Mouse (Mus musculus): ENCODE results near the gene Gstm2. TPM values are rescaled to one million over a fixed set of nuclear protein-coding genes. Genes with fewer than 3 reads are reported as not detected.
"Not testable (repeated sequence)": the region's sequence is repeated elsewhere in the genome, so short reads cannot be mapped to it uniquely, and the experiment has no call there.

Gene Gstm2
- polyA plus RNA-seq, 1 experiment from 2014 or later = 103 TPM

DNA sequence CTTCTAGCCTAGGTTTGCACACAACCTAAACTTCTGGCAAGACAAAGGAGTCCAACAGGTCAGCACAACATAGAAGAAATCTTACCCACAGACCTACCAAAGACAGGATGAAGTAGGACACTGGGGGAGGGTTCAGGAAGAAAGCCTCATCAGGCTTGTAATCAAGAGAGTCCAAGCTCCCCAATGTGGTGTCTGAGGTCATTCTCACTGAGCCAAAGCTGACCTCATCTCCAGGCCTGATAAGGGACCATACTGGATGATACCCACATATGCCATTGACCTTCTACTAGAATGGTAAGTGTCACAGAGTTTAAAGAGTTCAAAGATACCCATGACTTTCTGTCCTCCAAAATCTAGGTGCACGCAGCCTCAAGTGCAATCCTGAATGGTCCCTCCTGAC, 12.0 kb downstream of the Gstm2 start:
- no peak for TF ChIP-seq CTCF (IDR thresholded peaks at IDR 0.05; ENCODE audit: low read depth)
- Histone ChIP-seq H3K4me3 (ENCODE audit: low read depth, low read length) (no peak overlapping the region), H3K4me1 (ENCODE audit: insufficient read depth) (no peaks in the 10 kb centered on the region), H3K27ac (ENCODE audit: low read depth) (no peak overlapping the region), H3K36me3 (ENCODE audit: insufficient read depth) (no peaks in the 10 kb centered on the region), H3K27me3 (ENCODE audit: insufficient read depth, low read length) (no peaks in the 10 kb centered on the region), H3K9ac (no peak overlapping the region), H3K4me2 (no peak overlapping the region), H3K9me3 (ENCODE audit: low read depth, low read length) (no peaks in the 10 kb centered on the region)
- ATAC-seq (ENCODE audit: insufficient read depth) (no peak), DNase-seq (no peak)
- 91% methylated on average over 1 of the region's 1 CpGs for WGBS

DNA sequence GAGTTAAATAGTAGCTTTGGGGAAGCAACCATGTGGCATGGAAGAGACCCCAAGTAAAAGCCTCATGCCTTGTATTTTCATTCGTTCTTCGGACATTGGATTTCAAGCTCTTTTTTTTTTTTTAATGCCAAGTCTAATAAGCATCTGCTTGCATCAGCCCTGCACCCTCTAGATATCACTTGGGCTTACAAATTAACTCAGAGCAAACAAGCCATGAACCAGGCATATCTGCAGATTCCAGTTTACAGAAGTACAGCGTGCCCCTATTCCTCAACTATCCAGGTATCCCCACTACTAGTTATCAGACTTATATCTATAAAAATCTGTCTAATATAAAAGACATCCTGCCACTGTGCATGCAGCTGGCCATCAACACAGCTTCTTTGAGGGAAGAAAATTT, 14.2 kb downstream of the Gstm2 start:
- no peak for ATAC-seq (ENCODE audit: insufficient read depth)
- H3K9me3 ChIP-seq (ENCODE audit: low read depth, low read length) = no peaks in the 10 kb centered on the region
- no peak overlapping the region for H3K9ac ChIP-seq
- WGBS = 74% methylated on average over 3 of the region's 3 CpGs
- H3K4me3 ChIP-seq (ENCODE audit: low read depth, low read length) = no peak overlapping the region
- no peak for DNase-seq
- no peaks in the 10 kb centered on the region for H3K4me1 ChIP-seq (ENCODE audit: insufficient read depth)
- H3K36me3 ChIP-seq (ENCODE audit: insufficient read depth) = no peaks in the 10 kb centered on the region
- H3K27ac ChIP-seq (ENCODE audit: low read depth) = no peak overlapping the region
- TF ChIP-seq CTCF (IDR thresholded peaks at IDR 0.05; ENCODE audit: low read depth) = no peak
- no peaks in the 10 kb centered on the region for H3K27me3 ChIP-seq (ENCODE audit: insufficient read depth, low read length)
- no peak overlapping the region for H3K4me2 ChIP-seq

DNA sequence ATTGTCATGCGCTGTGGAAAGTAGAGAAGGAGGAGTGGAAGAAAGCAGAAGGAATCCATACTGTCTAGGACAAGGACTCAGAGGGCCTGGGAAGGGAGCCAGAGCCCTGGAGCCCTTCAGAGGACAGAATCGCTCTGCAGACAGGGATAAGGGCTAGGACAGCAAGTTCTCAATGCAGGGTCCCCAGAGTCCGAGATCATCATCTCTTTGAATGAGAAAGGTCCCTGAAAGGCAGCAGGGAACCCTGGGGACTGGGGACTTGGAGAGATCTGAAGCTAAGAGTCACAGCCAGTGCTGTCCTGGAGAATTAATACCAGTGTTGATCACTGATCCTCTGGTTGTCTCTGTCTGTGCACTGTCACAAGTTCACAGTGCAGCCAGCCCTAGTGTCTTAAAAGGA, 15.2 kb downstream of the Gstm2 start:
- not testable (repeated sequence) for H3K9ac ChIP-seq; H3K4me2 ChIP-seq; H3K27ac ChIP-seq (ENCODE audit: low read depth); DNase-seq; H3K9me3 ChIP-seq (ENCODE audit: low read depth, low read length); H3K4me1 ChIP-seq (ENCODE audit: insufficient read depth); ATAC-seq (ENCODE audit: insufficient read depth); H3K4me3 ChIP-seq (ENCODE audit: low read depth, low read length); H3K27me3 ChIP-seq (ENCODE audit: insufficient read depth, low read length); H3K36me3 ChIP-seq (ENCODE audit: insufficient read depth)
- 49% methylated on average over 3 of the region's 3 CpGs for WGBS

DNA sequence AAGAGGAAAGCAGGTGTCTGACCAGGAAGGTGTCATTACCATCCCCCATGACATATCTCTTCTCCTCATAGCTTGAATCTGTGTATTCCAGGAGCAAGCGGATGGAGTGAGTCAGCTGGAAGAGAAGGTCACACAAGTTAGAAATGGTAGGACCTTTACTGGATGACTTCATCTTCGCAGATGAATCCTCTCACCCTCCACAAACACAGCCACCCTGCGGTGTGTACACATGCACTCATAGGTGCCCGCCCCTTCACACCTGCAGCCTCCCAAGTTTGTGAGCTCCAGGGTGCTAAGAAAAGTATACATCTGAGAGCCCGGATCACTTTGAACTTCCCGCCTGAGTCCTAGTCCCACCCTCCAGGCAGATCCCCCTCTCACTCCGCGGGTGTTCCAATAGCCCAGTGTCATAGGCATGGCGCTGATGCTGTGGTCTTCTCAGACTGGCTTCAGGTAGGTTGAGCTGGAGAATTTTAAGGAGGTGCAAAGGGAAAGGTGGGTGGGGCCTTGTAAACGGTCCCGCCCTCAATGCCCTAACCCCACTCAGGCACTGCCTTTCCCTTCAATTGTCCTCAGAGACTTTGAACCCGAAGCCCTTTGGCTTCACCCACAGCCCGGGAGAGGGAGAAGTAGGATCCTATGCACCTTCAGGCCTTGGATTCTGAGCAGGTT, 17.4 kb downstream of the Gstm2 start, which contains the start of gene Gstm3:
Gstm3 (minus strand) TSS at position 560 of the 672 bp plus-strand sequence.
- Histone ChIP-seq H3K4me2 (no peak within 1 kb of the TSS), H3K4me3 (ENCODE audit: low read depth, low read length) (no peak within 1 kb of the TSS), H3K27me3 (ENCODE audit: insufficient read depth, low read length) (no peaks in the 10 kb centered on the region), H3K27ac (ENCODE audit: low read depth) (no peak within 1 kb of the TSS), H3K36me3 (ENCODE audit: insufficient read depth) (no peaks in the 10 kb centered on the region), H3K9ac (no peak within 1 kb of the TSS), H3K4me1 (ENCODE audit: insufficient read depth) (no peaks in the 10 kb centered on the region), H3K9me3 (ENCODE audit: low read depth, low read length) (no peaks in the 10 kb centered on the region)
- WGBS = 34% methylated on average over 13 of the region's 13 CpGs
- no peak for DNase-seq
- no peak for TF ChIP-seq CTCF (IDR thresholded peaks at IDR 0.05; ENCODE audit: low read depth)
- no peak; the same call in 1 of the 2 replicates for ATAC-seq (ENCODE audit: insufficient read depth)

DNA sequence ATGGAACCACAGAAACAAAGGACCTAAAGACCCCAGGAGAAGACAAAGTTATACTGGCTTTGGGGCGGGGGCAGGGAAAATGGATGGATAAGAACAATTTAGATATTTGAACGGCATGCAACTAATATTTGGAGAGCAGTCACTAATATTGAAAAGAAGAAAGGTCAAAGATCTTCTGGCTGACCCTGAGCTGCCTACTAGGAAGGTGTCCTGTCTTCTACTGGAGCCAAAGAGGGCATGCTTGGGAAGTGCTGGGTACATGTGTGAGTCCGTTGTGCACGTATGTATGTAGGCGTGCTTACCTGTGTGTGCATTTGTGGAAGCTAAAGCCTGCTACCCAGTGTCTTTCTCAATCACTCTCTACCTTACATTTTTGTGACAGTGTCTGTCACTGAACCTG, 19.6 kb downstream of the Gstm2 start:
- ATAC-seq (ENCODE audit: insufficient read depth) (no peak), DNase-seq (no peak)
- Histone ChIP-seq H3K9me3 (ENCODE audit: low read depth, low read length) (no peaks in the 10 kb centered on the region), H3K4me1 (ENCODE audit: insufficient read depth) (no peaks in the 10 kb centered on the region), H3K36me3 (ENCODE audit: insufficient read depth) (no peaks in the 10 kb centered on the region), H3K4me2 (no peak overlapping the region), H3K27me3 (ENCODE audit: insufficient read depth, low read length) (no peaks in the 10 kb centered on the region), H3K27ac (ENCODE audit: low read depth) (no peak overlapping the region), H3K4me3 (ENCODE audit: low read depth, low read length) (no peak overlapping the region), H3K9ac (no peak overlapping the region)
- 92% methylated on average over 5 of the region's 5 CpGs for WGBS
- no peak for TF ChIP-seq CTCF (IDR thresholded peaks at IDR 0.05; ENCODE audit: low read depth)

DNA sequence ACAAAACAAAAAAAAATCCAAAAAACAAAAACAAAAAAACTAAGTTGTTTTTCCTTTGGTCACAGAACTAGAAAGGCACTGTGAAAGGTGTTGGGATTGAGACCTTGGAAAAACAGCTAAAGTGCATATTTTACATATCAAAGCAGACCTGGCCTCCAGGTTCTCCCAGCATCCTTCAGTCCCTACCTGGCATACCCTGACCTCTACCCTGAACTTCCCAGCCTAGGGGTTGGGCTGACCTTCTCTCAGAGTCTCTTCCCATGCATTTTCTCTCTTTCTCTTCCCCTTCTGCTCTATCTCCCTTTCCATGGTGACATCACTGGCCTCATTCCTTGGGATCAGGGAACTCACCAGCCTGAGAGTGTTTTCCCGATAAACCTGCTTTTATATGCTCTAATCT, 20.7 kb downstream of the Gstm2 start:
- no peak for DNase-seq
- no peak for TF ChIP-seq CTCF (IDR thresholded peaks at IDR 0.05; ENCODE audit: low read depth)
- Histone ChIP-seq H3K27me3 (ENCODE audit: insufficient read depth, low read length) (no peaks in the 10 kb centered on the region), H3K9ac (no peak overlapping the region), H3K4me1 (ENCODE audit: insufficient read depth) (no peaks in the 10 kb centered on the region), H3K27ac (ENCODE audit: low read depth) (no peak overlapping the region), H3K4me2 (no peak overlapping the region), H3K4me3 (ENCODE audit: low read depth, low read length) (no peak overlapping the region), H3K9me3 (ENCODE audit: low read depth, low read length) (no peaks in the 10 kb centered on the region), H3K36me3 (ENCODE audit: insufficient read depth) (no peaks in the 10 kb centered on the region)
- ATAC-seq (ENCODE audit: insufficient read depth) = no peak
- WGBS = 54% methylated on average over 1 of the region's 1 CpGs

DNA sequence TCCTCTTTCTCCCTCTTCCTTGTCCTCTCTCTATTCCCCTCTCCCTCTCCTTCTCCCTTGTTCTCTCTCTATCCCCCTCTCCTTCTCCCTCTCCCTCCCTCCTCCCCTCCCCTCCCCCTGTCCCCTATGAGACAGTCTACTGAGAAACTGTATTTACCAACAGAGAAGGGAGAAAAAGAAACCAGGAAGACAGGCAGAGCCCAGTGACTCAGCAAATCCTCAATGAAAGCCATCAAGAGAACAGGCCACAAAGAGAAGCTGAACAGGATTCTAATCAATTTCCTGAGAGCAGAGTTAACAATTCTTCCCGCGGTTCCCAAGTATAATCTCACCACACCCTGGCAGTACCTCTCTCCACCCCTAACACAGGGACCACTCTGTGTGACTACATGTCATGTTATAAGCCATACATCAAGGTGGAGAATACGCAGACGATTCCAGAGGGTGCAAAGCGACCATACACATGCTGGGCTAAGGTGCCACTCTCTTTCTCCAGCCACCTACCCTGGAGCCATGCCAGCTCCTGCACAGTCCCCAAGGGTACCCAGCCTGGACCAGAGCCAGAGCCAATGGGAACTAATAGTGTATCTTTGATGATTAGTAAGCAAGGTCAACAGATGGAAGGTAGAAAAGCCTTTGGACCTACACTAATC, 21.5 kb downstream of the Gstm2 start:
- H3K4me2 ChIP-seq = no peak overlapping the region
- H3K4me3 ChIP-seq (ENCODE audit: low read depth, low read length) = no peak overlapping the region
- no peaks in the 10 kb centered on the region for H3K27me3 ChIP-seq (ENCODE audit: insufficient read depth, low read length)
- H3K36me3 ChIP-seq (ENCODE audit: insufficient read depth) = no peaks in the 10 kb centered on the region
- WGBS = 50% methylated on average over 5 of the region's 5 CpGs
- H3K9me3 ChIP-seq (ENCODE audit: low read depth, low read length) = no peaks in the 10 kb centered on the region
- no peak; the same call in 1 of the 2 replicates for ATAC-seq (ENCODE audit: insufficient read depth)
- DNase-seq = no peak
- TF ChIP-seq CTCF (IDR thresholded peaks at IDR 0.05; ENCODE audit: low read depth) = no peak
- H3K9ac ChIP-seq = no peak overlapping the region
- no peak overlapping the region for H3K27ac ChIP-seq (ENCODE audit: low read depth)
- no peaks in the 10 kb centered on the region for H3K4me1 ChIP-seq (ENCODE audit: insufficient read depth)

All from lung, embryonic 14.5 days (tissue).